Mouse (Mus musculus) testis, adult 2 months (tissue): Measurements from ENCODE around the gene Trim15.

Experiments
- CTCF ChIP-seq: fragments of 200-500 bp; IDR thresholded peaks from 2 replicates; pipeline ENCODE4 v1.5.1; 2012; ENCODE audit warnings: low read depth, mild to moderate bottlenecking, inconsistent platforms, low read length, moderate library complexity; ENCODE audit not compliant: control insufficient read depth, insufficient read depth, insufficient replicate concordance
- POLR2A ChIP-seq: fragments of 200-500 bp; IDR thresholded peaks from 2 replicates; pipeline ENCODE4 v1.6.1; 2012; ENCODE audit warnings: low read depth, mild to moderate bottlenecking, inconsistent platforms, low read length, moderate library complexity; ENCODE audit not compliant: control insufficient read depth

GRCm38 (mm10) chr17:36908235-36908634 lies 41.2 kb upstream of the Trim15 start:
- TF ChIP-seq CTCF (no peak), POLR2A (no peak)
